Mouse (Mus musculus) liver, postnatal 0 days (tissue): ENCODE measurements at regions not wholly inside any gene's neighbourhood (a gene's known extent, or its start where the extent isn't known, plus 50 kb on each side); places are given as distances from the start of the nearest gene placed in this dataset.

Experiments
- CTCF ChIP-seq: sonication (generic); IDR thresholded peaks from 2 replicates; pipeline ENCODE4 v1.5.1; 2016; ENCODE audit warnings: antibody characterized with exemption, low read depth
- EP300 ChIP-seq: IDR thresholded peaks from 2 replicates; pipeline ENCODE4 v1.6.1; 2016; ENCODE audit warnings: antibody characterized with exemption, low read depth, mild to moderate bottlenecking

DNA sequence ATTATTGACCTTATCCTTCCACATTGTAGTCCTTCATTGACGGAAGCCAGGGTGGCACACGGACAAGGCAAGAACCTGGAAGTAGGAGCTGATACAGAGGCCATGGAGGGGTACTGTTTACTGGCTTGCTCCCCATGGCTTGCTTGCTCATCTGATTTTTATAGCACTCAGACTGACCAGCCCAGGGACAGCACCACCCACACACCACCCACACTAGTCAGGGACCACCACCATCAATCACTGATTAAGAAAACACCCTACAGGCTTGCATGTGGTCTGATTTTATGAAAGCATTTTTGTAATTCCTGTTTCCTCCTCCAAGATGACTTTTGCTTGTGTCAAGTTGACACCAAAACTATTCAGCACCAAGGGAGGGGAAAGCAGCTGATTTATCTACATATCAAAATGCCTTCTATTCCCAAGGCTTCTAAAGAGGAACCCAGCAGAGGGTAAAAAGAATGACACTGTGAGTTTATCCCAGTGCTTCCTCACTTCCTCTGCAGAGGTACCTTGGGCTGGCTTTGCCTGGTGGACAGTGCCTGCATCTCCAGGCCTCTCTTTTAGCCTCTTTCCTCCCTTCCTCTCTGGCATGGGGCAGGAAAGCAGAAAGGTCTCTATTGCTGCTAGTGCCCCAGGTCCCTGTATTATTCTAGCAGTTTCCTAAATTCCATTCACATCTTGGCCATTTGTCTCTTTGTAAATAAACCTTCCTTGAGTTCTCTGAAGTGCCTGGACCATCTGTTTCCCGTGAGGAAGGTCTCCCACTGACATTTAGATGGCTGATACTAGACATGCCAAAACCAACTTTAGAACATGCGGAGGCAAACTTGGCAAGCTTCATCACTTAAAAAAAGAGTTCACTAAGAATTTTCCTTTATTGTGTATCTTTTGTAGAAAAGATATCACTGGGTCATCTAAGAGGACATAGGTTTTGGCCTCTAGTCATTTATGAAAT is 507.6 kb downstream of the Gja1 start:
- TF ChIP-seq CTCF: no peak
- TF ChIP-seq EP300: no peak
